Mouse (Mus musculus): ENCODE data around the gene Pla2g4a. TPM values are rescaled to one million over a fixed set of nuclear protein-coding genes. Genes with fewer than 3 reads are reported as not detected.
"Not testable (repeated sequence)": the region's sequence is repeated elsewhere in the genome, so short reads cannot be mapped to it uniquely, and the experiment has no call there.

The Pla2g4a gene
- total and polyA plus RNA-seq, 2 experiments from 2014 or later: 0.98 to 1.0 TPM

GRCm38 (mm10) chr1:149939261-149940032, 21.6 kb downstream of the Pla2g4a start:
- TF ChIP-seq CTCF (IDR thresholded peaks at IDR 0.05; ENCODE audit: low read depth): no peak
- DNase-seq (no peak), ATAC-seq (no peak)
- Histone ChIP-seq H3K27ac (ENCODE audit: low read depth, low read length) (no peak overlapping the region), H3K9me3 (ENCODE audit: low read length) (no peaks in the 10 kb centered on the region), H3K36me3 (ENCODE audit: insufficient read depth) (no peaks in the 10 kb centered on the region), H3K9ac (no peak overlapping the region), H3K4me2 (ENCODE audit: low read depth) (no peak overlapping the region), H3K27me3 (ENCODE audit: insufficient read depth, low read length) (no peaks in the 10 kb centered on the region), H3K4me1 (ENCODE audit: insufficient read depth) (no peaks in the 10 kb centered on the region), H3K4me3 (ENCODE audit: low read depth, low read length) (no peak overlapping the region)
- 90% methylated on average over 9 of the region's 9 CpGs for WGBS

GRCm38 (mm10) chr1:149937825-149938224, 23.3 kb downstream of the Pla2g4a start:
- H3K4me2 ChIP-seq (ENCODE audit: low read depth): no peak overlapping the region
- H3K27ac ChIP-seq (ENCODE audit: low read depth, low read length): no peak overlapping the region
- H3K4me3 ChIP-seq (ENCODE audit: low read depth, low read length): no peak overlapping the region
- no peak overlapping the region for H3K9ac ChIP-seq
- H3K4me1 ChIP-seq (ENCODE audit: insufficient read depth): no peaks in the 10 kb centered on the region
- no peak for DNase-seq
- H3K9me3 ChIP-seq (ENCODE audit: low read length): no peaks in the 10 kb centered on the region
- H3K27me3 ChIP-seq (ENCODE audit: insufficient read depth, low read length): no peaks in the 10 kb centered on the region
- TF ChIP-seq CTCF (IDR thresholded peaks at IDR 0.05; ENCODE audit: low read depth): no peak
- no peaks in the 10 kb centered on the region for H3K36me3 ChIP-seq (ENCODE audit: insufficient read depth)
- no peak for ATAC-seq
- WGBS: 86% methylated on average over 4 of the region's 4 CpGs

GRCm38 (mm10) chr1:149929140-149929539, 31.9 kb downstream of the Pla2g4a start:
- H3K4me1 ChIP-seq (ENCODE audit: insufficient read depth): no peaks in the 10 kb centered on the region
- DNase-seq (no peak), ATAC-seq (no peak)
- WGBS: 77% methylated on average over 5 of the region's 5 CpGs
- no peak overlapping the region for H3K4me3 ChIP-seq (ENCODE audit: low read depth, low read length)
- no peak overlapping the region for H3K4me2 ChIP-seq (ENCODE audit: low read depth)
- no peak overlapping the region for H3K27ac ChIP-seq (ENCODE audit: low read depth, low read length)
- H3K9ac ChIP-seq: no peak overlapping the region
- no peaks in the 10 kb centered on the region for H3K9me3 ChIP-seq (ENCODE audit: low read length)
- H3K36me3 ChIP-seq (ENCODE audit: insufficient read depth): no peaks in the 10 kb centered on the region
- no peaks in the 10 kb centered on the region for H3K27me3 ChIP-seq (ENCODE audit: insufficient read depth, low read length)
- no peak for TF ChIP-seq CTCF (IDR thresholded peaks at IDR 0.05; ENCODE audit: low read depth)

- not testable (repeated sequence) for DNase-seq; H3K27me3 ChIP-seq (ENCODE audit: insufficient read depth, low read length); H3K36me3 ChIP-seq (ENCODE audit: insufficient read depth); H3K4me3 ChIP-seq (ENCODE audit: low read depth, low read length); H3K4me2 ChIP-seq (ENCODE audit: low read depth); H3K4me1 ChIP-seq (ENCODE audit: insufficient read depth); ATAC-seq; H3K27ac ChIP-seq (ENCODE audit: low read depth, low read length); H3K9me3 ChIP-seq (ENCODE audit: low read length); H3K9ac ChIP-seq
- 91% methylated on average over 1 of the region's 1 CpGs for WGBS
Observed at GRCm38 (mm10) chr1:149923737-149924136, 37.4 kb downstream of the Pla2g4a start.

GRCm38 (mm10) chr1:149922219-149922618, 38.9 kb downstream of the Pla2g4a start:
- ATAC-seq (no peak), DNase-seq (no peak)
- Histone ChIP-seq H3K27me3 (ENCODE audit: insufficient read depth, low read length) (no peaks in the 10 kb centered on the region), H3K9ac (no peak overlapping the region), H3K9me3 (ENCODE audit: low read length) (no peaks in the 10 kb centered on the region), H3K4me2 (ENCODE audit: low read depth) (no peak overlapping the region), H3K27ac (ENCODE audit: low read depth, low read length) (no peak overlapping the region), H3K36me3 (ENCODE audit: insufficient read depth) (no peaks in the 10 kb centered on the region), H3K4me3 (ENCODE audit: low read depth, low read length) (no peak overlapping the region), H3K4me1 (ENCODE audit: insufficient read depth) (no peaks in the 10 kb centered on the region)
- 20% methylated on average over 1 of the region's 1 CpGs for WGBS
- no peak for TF ChIP-seq CTCF (IDR thresholded peaks at IDR 0.05; ENCODE audit: low read depth)

GRCm38 (mm10) chr1:149921325-149921724, 39.8 kb downstream of the Pla2g4a start:
- DNase-seq: no peak

GRCm38 (mm10) chr1:149919301-149919700, 41.8 kb downstream of the Pla2g4a start:
- no peak overlapping the region for H3K27ac ChIP-seq (ENCODE audit: low read depth, low read length)
- H3K36me3 ChIP-seq (ENCODE audit: insufficient read depth): no peaks in the 10 kb centered on the region
- no peak overlapping the region for H3K9ac ChIP-seq
- no peaks in the 10 kb centered on the region for H3K9me3 ChIP-seq (ENCODE audit: low read length)
- no peaks in the 10 kb centered on the region for H3K4me1 ChIP-seq (ENCODE audit: insufficient read depth)
- H3K27me3 ChIP-seq (ENCODE audit: insufficient read depth, low read length): no peaks in the 10 kb centered on the region
- no peak for ATAC-seq
- no peak overlapping the region for H3K4me3 ChIP-seq (ENCODE audit: low read depth, low read length)
- DNase-seq: no peak
- no peak for TF ChIP-seq CTCF (IDR thresholded peaks at IDR 0.05; ENCODE audit: low read depth)
- no peak overlapping the region for H3K4me2 ChIP-seq (ENCODE audit: low read depth)
- 89% methylated on average over 7 of the region's 7 CpGs for WGBS

More at GRCm38 (mm10) chr1:149921325-149921724, 39.8 kb downstream of the Pla2g4a start:
- H3K27ac ChIP-seq (ENCODE audit: low read depth, low read length): no peak overlapping the region
- 89% methylated on average over 5 of the region's 5 CpGs for WGBS
- no peak for ATAC-seq
- H3K36me3 ChIP-seq (ENCODE audit: insufficient read depth): no peaks in the 10 kb centered on the region
- no peak for TF ChIP-seq CTCF (IDR thresholded peaks at IDR 0.05; ENCODE audit: low read depth)
- no peak overlapping the region for H3K9ac ChIP-seq
- no peak overlapping the region for H3K4me2 ChIP-seq (ENCODE audit: low read depth)
- H3K27me3 ChIP-seq (ENCODE audit: insufficient read depth, low read length): no peaks in the 10 kb centered on the region
- H3K4me3 ChIP-seq (ENCODE audit: low read depth, low read length): no peak overlapping the region
- no peaks in the 10 kb centered on the region for H3K4me1 ChIP-seq (ENCODE audit: insufficient read depth)
- no peaks in the 10 kb centered on the region for H3K9me3 ChIP-seq (ENCODE audit: low read length)
